Mouse (Mus musculus): ENCODE measurements around the gene Wdr64.
A peak's percentile ranks its signal among the peaks of the same experiment; 100 is the strongest.

Wdr64 gene

DNA sequence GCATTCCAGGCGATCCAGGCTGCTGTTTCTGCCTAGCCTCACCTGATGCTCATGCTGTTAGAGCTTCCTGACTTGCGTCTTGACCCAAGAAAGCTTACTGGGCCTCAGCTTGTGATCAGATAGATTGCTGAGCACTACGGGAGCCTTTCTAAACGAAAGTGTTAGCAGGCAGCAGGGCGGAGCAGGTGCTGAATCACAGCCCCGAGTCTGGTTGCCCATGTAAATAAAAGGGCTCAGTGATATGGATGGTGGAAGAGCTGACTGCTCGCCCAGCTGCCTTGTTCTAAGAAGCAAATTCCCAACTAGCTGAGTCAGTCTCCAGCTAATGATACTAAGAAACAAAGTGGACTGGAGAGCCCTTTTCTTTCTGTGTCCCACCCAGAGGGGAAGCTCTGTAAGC, 27.4 kb downstream of the Wdr64 start:
- no peak for DNase-seq

DNA sequence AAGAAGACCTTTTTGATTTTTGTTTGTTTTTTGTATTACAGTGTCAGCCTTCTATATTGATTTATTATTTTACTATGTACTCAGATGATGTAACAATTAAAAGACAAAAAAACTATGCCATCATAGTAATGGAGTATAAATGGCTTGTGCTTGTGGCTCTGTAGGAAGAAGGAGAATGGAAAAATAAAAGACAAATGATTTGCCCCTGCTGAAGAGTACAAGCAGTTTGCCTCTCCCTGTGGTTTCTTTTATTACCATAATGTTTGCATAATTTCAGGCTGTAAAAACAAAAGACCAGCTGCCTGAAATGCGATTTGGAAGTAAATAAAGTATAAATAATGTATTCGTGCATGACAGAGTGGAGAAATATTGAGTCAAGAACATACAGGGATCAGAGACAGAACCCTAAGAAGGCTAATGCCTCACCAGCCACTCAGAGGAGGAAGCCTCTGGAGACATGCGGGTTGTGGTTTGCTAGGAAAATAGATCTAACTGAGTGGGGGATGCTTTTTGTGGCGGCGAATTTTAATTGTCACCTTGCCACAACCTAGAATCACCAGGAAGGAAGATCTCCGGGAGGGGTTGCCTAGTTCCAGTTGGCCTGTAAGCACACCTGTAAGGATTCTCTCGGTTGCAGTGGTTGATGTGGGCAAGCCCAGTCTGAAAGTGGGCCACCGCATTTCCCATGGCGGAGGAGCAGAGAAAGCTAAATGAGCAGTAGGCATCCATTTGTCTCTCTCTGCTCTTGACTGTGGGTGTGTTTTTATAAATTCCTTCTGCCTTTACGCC, 56.4 kb downstream of the Wdr64 start:
- no peak for DNase-seq

DNA sequence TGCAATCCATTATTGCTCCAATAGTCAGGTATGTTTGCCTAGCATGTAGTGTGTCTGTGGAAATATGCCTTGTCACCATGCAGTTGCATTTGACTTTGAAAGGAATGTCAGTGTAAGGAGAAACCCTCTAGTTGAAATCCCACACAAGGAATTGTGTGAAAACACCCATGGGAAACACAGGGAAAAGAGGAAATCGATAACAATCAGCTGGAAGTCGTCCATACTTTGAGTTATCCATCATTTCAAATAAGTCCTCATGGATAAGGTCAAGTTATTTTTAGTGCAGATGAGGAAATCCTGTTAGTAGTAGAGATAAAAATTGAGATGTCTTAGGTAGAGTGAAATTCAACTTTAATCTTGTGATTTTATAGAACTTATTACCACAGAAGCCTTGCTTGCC, 96.3 kb downstream of the Wdr64 start:
- peak; percentile 46 for DNase-seq

DNA sequence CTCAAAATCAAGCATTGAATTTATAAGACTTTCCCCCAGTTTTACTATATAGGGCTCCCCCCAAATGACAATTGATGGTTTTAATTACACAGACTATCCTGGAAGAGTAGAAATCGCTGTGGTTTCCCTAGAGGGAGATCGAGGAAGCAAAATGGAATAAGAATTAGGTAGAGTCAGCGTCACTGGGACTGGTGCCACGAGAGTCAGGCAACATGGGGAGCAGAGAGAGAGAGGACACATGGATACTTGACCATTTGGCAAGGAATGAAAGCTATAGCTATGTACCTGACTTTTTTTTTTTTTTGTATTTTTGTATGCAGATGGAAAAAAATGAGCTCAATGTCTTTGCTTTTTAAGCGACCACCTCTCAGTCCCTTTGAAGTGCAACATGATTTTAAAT, 110.0 kb downstream of the Wdr64 start:
- no peak for DNase-seq

DNA sequence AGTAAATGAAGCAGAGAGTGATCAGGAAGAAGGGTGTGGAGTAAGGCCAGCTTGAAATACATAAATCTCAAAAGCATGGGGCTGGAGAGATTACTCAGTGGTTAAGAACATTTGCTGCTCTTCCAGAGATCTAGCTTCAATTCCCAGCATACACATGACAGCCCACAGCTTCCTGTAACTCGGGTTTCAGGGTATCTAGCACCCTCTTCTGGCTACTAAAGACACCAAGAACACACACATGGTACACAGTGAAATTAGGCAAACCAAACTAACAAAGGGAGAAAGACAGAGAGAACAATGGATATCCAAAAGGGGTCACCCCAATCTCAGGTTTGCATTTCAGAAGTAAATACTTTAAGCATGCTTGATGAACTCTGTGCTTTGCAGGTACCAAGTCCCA, 113.2 kb downstream of the Wdr64 start:
- no peak for DNase-seq

DNA sequence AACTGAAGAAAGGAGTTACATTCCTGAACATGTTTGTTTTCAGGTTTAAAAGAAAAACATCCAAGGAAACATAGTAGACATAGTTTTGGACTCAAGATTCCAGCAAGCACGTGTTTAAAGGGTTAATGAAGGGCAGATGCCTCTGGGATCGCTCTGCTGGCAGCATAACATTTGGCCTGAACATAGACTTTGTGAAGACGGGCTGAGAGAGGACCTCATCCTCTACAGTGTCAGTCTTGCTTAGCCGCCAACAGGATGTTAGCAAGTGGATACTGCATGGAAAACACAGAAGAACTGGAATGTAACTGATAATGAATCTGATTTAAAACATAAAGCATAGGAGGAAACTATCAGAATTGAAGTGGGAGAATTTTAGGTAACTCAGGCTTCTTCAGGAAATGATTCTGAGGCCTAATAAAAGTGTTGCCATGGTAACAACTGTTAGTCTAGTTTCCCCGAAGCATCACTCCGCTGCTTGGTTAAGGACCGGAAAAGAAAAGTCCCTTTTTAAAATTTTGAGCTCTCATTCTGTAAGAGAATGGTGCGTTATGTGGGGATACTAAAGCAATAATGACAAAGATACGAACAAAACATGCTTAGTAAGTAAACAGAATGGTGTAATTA, 125.5 kb downstream of the Wdr64 start:
- DNase-seq: no peak

DNA sequence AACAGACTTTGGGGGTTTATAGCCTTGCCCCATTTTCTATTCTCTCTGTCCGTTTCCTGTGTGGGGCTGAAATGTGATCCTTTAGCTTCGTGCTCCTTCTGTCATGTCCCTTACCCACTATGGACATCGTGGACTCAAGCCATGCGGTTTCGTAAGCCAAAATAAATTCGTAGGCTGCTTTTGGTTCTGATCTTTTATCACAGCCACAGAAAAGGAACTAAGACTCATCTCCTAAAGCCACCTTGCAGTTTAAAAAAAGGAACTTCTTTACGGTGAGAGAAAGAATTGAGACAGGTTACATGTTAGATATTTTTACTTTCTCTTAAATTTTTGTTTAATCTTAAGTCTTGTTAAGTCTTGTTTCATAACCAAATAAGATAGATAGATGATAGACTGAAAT, 130.1 kb downstream of the Wdr64 start:
- no peak for DNase-seq

DNA sequence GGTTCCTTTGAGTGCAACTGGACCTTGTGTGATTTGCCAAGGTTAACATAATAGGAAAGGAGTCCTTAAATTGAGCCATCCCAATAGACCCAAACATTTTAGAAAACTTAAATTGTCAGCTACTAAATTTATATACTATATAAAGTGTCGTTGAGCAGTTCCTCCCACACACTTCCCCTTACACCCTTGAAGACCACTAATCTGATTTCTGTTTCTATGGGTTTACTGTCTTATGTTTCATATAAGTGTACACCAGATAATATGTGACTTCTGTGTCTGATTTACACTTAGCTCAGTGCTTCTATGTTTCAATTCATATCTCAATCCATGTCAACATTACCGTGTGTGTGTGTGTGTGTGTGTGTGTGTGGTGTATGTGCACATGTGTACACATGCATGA, 130.8 kb downstream of the Wdr64 start:
- no peak for DNase-seq

DNA sequence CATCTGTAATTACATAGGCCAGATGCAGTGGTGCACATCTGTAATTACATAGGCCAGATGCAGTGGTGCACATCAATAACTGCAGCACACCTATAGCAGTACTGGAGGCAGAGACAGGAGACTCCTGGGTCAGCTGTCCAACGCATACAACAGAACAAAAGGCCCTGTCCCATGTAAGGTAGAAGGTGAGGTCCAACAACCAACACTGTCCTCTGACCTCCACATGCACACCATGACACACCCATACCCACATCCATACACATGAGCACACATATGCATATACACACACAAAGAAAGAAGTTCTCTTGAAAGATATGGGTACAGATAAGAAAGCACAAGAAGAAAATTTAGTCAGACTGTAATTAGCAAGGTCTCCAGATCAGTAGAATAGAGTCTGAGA, 157.1 kb downstream of the Wdr64 start:
- no peak for DNase-seq
